Mouse (Mus musculus) layer of hippocampus, adult 9-10 months (tissue): ENCODE measurements around the gene Nrsn2.

ENCODE experiments used
- DNase-seq: peaks from one replicate; pipeline ENCODE4 v3.0.0; 2022; ENCODE audit warnings: low spot score

Gene Nrsn2

GRCm38 (mm10) chr2:152343329-152344213, 32.9 kb downstream of the Nrsn2 start, which contains the start of gene Trib3:
Trib3 (minus strand) TSS chr2:152344032.
- DNase-seq: no peak

- DNase-seq: no peak
These were observed 36.7 kb downstream of the Nrsn2 start for GRCm38 (mm10) chr2:152339631-152340179.

DNA sequence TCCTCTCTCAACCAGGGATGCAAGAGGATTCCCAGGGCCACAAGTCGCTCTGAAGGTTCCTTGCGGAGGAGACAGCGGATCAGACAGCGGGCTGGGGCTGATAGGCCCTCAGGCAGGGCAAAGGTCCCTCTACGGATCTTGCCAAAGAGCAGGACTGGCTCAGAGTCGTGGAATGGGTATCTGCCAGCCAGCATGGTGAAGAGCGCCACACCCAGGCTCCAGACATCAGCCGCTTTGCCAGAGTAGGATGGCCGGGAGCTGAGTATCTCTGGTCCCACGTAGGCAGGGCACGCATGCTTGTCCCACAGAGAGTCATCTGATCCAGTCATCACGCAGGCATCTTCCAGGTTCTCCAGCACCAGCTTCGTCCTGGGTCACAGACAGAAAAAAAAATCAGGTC, 38.1 kb downstream of the Nrsn2 start:
- no peak for DNase-seq

DNA sequence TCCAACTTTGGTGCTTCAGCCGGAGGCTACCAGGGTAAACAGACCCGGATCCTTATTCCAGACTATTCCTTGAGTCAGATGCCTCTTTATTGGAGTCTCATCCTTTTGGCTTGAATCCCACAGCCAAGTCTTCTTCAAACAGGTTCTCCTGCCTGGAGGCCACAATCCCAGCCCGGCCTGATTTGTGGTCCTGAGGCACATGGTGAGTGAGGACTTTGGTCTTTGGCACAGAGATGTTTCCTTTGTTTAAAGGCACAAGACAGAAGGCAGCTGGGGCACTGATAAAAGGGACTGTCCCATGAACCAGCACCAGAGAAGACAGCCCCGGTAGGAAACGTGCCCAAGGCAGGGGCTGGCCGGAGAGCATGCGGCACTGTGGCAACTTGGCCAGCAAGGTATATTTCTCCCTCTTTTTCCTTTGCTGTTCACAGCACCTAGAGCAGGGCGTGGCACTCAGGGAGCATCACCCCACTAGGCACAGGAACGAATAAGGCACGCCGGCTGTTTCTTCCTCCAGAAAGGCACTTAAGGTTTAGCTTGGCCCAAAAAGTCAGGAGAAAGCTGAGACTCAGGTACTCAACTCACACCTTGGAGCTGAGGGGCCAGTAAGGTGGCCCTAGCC, 38.7 kb downstream of the Nrsn2 start:
- no peak for DNase-seq

- DNase-seq: no peak
These were observed 39.6 kb downstream of the Nrsn2 start for GRCm38 (mm10) chr2:152336856-152337255.

DNA sequence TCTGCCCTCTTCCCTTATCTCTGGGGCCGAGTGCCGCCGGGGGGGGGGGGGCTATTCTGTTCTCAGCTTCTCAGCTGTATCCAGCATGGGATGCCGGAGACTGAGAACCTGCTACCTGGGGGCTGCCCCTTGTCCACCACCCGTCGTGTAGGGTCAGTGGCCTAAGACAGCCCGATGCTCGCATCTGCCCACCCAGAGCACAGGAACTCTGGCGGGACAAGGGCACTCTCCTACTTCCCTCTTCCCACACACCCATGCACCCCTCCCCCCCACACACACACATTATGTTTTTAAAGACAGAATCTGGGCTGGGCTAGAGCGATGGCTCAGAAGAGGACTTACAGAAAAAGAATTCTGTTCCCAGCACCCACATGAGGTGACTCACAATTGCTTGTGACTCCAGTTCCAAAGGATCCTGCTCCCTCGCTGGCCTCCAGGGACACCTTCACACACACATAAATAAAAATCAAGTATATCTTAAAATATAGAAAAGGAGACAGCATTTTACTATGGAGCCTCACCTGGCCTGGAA, 41.1 kb downstream of the Nrsn2 start:
- no peak for DNase-seq

DNA sequence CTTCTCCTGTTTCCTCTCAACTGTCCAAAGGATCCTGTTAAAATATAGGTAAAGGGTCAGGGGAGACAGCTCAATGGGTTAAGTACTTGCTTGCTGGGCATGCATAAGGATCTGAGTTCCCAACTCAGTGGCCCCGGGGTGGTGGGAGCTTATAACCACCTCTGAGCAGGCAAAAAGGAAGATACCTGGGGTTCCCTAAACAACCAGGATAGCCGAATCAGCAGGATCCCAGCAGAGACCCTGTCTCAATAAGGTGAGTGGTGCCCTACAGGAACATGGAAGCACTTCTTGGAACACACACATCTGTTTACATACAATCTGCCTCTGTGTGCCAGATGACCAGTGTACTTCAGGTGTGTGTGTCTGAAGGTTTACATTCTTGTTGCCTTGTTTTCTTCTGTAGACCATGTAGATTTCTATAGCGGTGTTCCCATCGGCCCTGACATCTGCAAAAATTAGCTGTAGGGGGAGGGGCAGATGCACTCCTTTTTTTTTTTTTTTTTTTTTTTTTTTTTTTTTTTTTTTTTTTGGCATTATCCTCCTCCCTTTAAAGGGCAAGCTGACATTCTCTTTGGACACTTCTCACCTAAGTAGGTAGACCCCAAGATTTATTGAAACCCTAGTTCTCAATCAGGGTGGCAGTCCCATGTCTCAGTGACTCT, 43.0 kb downstream of the Nrsn2 start:
- DNase-seq: no peak

- peak; percentile 73 for DNase-seq
These were observed 44.2 kb downstream of the Nrsn2 start, which contains the start of gene Rbck1 for GRCm38 (mm10) chr2:152332101-152332825. Rbck1 (minus strand) TSS chr2:152332653.

- no peak for DNase-seq
These were observed 45.5 kb downstream of the Nrsn2 start for GRCm38 (mm10) chr2:152330858-152331423.

GRCm38 (mm10) chr2:152327980-152328379, 48.5 kb downstream of the Nrsn2 start:
- no peak for DNase-seq

DNA sequence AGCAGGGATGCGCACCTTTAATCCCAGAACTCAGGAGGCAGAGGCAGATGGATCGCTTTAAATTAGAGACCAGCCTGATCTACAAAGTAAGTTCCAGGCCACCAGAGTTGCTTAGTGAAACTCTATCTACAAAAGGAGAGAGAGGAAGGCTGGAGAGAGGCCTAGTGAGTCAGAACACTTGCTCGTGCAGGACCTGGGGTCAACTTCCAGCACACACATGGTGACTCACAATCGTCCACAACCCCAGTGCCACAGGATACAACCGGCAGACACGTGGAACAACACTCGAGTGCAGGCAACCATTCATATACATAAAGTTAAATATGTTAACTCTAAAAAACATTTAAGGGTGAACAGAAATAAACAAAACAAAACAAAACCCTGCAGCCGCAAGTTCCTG, 49.8 kb downstream of the Nrsn2 start:
- DNase-seq: no peak

DNA sequence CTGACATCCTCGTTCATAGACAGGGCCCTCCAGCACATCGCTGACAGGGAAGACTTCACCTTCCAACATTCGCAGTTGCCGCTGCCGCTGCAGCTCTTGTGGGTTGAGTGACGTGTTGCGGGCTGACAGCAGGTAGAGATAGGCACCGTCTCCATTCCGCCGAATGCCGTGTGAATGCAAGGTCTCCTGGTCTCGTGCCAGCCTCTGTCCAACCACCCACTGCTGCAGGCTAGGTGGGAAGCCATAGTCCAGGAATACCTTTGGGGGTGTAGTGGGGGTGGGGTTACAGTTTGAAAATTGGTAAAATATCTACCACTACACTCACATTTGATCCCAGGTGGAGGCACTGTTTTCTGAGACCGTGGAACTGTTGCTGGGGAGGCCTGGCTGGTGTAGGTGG, 50.3 kb downstream of the Nrsn2 start:
- DNase-seq: no peak

- DNase-seq: no peak
These were observed 51.6 kb downstream of the Nrsn2 start for GRCm38 (mm10) chr2:152324842-152325241.

DNA sequence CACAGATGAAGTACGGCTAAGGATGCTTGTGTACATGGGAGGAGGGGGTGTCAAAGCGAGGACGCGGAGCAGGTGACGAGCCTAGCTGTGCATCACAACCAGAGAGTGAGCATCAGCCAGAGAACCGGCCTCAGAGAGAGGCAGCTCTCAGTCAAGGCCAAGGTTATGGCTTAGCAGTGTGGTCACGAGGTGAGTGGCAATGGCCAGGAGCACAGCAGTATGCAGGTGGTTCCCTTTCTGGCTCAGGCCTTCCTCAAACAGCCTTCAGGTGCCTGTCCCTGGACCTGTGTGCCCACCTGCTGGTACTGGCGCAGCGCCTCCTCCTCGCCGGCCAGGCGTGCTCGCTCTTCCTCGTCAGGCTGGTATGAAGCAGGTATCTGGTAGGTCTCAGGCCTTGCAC, 52.5 kb downstream of the Nrsn2 start:
- DNase-seq: no peak

GRCm38 (mm10) chr2:152322198-152322597, 54.2 kb downstream of the Nrsn2 start:
- DNase-seq: no peak

DNA sequence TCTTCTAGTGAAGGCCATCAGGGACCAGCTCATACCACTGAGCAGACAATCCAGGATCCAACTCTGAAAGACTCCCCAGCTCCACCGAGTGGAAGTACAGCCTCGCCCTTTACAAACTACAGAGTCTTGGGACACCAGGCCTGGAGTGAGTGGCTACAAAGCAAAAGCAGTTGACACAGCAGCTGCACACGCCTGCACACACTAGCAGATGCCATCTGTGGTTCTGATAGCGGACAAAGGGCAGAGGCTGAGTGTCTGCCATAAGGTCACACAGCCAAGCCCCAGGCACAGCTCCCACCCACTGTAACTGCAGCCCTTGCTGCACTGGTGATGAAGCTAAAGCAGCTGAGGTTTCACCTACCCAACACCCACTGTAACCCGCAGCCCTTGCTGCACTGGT, 54.9 kb downstream of the Nrsn2 start:
- DNase-seq: no peak
